Mouse (Mus musculus) MEL (cell line): ENCODE data around the gene Cdk4. TPM values are rescaled to one million over a fixed set of nuclear protein-coding genes. Genes with fewer than 3 reads are reported as not detected.

Experiments used
- DNase-seq: peaks from one replicate; pipeline ENCODE4 v3.0.0; 2011; ENCODE audit warnings: low read depth, low spot score
- H3K27ac ChIP-seq: 2 replicates; pipeline ENCODE4 v1.5.1; 2012; ENCODE audit warnings: low read depth, mild to moderate bottlenecking, control low read depth, low read length, moderate library complexity; ENCODE audit not compliant: control insufficient read depth
- H3K27me3 ChIP-seq, 2 experiments: fragments of 150-350 bp in 1 of 2; sonication (generic) in 1 of 2; 2 replicates each; pipeline ENCODE4 v1.6.1; 2012; ENCODE audit warnings: low read length in 2 of 2, mild to moderate bottlenecking in 2 of 2, improper control_type of control experiment in 1 of 2, moderate library complexity in 1 of 2; ENCODE audit not compliant: insufficient read depth in 2 of 2, control insufficient read depth in 1 of 2
- H3K36me3 ChIP-seq, 2 experiments: 2 replicates each; pipeline ENCODE4 v1.6.1; 2012 to 2014; ENCODE audit warnings: low read length in 2 of 2, improper control_type of control experiment in 1 of 2, inconsistent platforms in 1 of 2, mild to moderate bottlenecking in 1 of 2; ENCODE audit not compliant: insufficient read depth in 2 of 2, control insufficient read depth in 1 of 2
- H3K4me1 ChIP-seq, 2 experiments: fragments of 150-350 bp in 1 of 2; sonication (generic) in 1 of 2; 2 replicates each; pipeline ENCODE4 v1.6.1; 2012; ENCODE audit warnings: low read length in 2 of 2, improper control_type of control experiment in 1 of 2, mild to moderate bottlenecking in 1 of 2; ENCODE audit not compliant: insufficient read depth in 2 of 2, control insufficient read depth in 1 of 2
- H3K4me3 ChIP-seq, 2 experiments: fragments of 150-350 bp in 1 of 2; sonication (generic) in 1 of 2; 2 replicates each; pipeline ENCODE4 v1.5.1; 2012; ENCODE audit warnings: low read depth in 2 of 2, low read length in 2 of 2, mild to moderate bottlenecking in 2 of 2, moderate library complexity in 2 of 2, control low read depth in 1 of 2, improper control_type of control experiment in 1 of 2; ENCODE audit not compliant: control insufficient read depth in 1 of 2, insufficient read depth in 1 of 2
- H3K79me2 ChIP-seq: 2 replicates; pipeline ENCODE4 v1.6.1; 2012; ENCODE audit warnings: mild to moderate bottlenecking, low read length, moderate library complexity; ENCODE audit not compliant: control insufficient read depth, poor library complexity, insufficient read depth
- H3K9ac ChIP-seq: 2 replicates; pipeline ENCODE4 v1.6.1; 2012; ENCODE audit warnings: low read depth, mild to moderate bottlenecking, control low read depth, low read length, moderate library complexity; ENCODE audit not compliant: control insufficient read depth, poor library complexity, severe bottlenecking
- H3K9me3 ChIP-seq: fragments of 150-350 bp; sonication (generic); replicated peaks from 2 replicates; pipeline ENCODE4 v1.6.1; 2012; ENCODE audit warnings: mild to moderate bottlenecking, low read length, improper control_type of control experiment, moderate library complexity; ENCODE audit not compliant: insufficient read depth
- BHLHE40 ChIP-seq: IDR thresholded peaks from 2 replicates; pipeline ENCODE4 v1.6.1; 2012; ENCODE audit warnings: low read depth, mild to moderate bottlenecking, inconsistent platforms, low read length, improper control_type of control experiment, borderline replicate concordance
- CHD1 ChIP-seq: IDR thresholded peaks from 2 replicates; pipeline ENCODE4 v1.6.1; 2012; ENCODE audit warnings: low read depth, mild to moderate bottlenecking, inconsistent platforms, low read length, improper control_type of control experiment
- CHD2 ChIP-seq: IDR thresholded peaks from 2 replicates; pipeline ENCODE4 v1.6.1; 2011; ENCODE audit warnings: low read length, improper control_type of control experiment
- CTCF ChIP-seq, 3 experiments: IDR thresholded peaks in 2 of 3; conservative IDR thresholded peaks in 1 of 3; 2 replicates each; pipeline ENCODE4 v1.5.1; 2011 to 2012; ENCODE audit warnings: low read length in 3 of 3, low read depth in 2 of 3, mild to moderate bottlenecking in 2 of 3, improper control_type of control experiment in 1 of 3, inconsistent platforms in 1 of 3, mixed read lengths in 1 of 3, moderate library complexity in 1 of 3; ENCODE audit not compliant: control insufficient read depth in 1 of 3, insufficient read depth in 1 of 3, poor library complexity in 1 of 3, severe bottlenecking in 1 of 3
- E2F4 ChIP-seq: IDR thresholded peaks from 2 replicates; pipeline ENCODE4 v1.6.1; 2011; ENCODE audit warnings: low read depth, low read length, improper control_type of control experiment, borderline replicate concordance
- EP300 ChIP-seq, 2 experiments: IDR thresholded peaks; 2 replicates each; pipeline ENCODE4 v1.6.1; 2011; ENCODE audit warnings: improper control_type of control experiment in 2 of 2, low read length in 2 of 2, low read depth in 1 of 2, mild to moderate bottlenecking in 1 of 2
- ETS1 ChIP-seq: IDR thresholded peaks from 2 replicates; pipeline ENCODE4 v1.6.1; 2012; ENCODE audit warnings: low read depth, mild to moderate bottlenecking, inconsistent platforms, low read length, improper control_type of control experiment, moderate library complexity
- HCFC1 ChIP-seq: IDR thresholded peaks from 2 replicates; pipeline ENCODE4 v1.6.1; 2012; ENCODE audit warnings: low read depth, mild to moderate bottlenecking, inconsistent platforms, low read length, improper control_type of control experiment, moderate library complexity
- KAT2A ChIP-seq: conservative IDR thresholded peaks from 2 replicates; pipeline ENCODE4 v1.6.1; 2012; ENCODE audit warnings: low read depth, low read length, improper control_type of control experiment, inconsistent platforms
- MAX ChIP-seq: IDR thresholded peaks from 2 replicates; pipeline ENCODE4 v1.6.1; 2011; ENCODE audit warnings: low read length, improper control_type of control experiment
- MAZ ChIP-seq: IDR thresholded peaks from 2 replicates; pipeline ENCODE4 v1.6.1; 2012; ENCODE audit warnings: low read depth, mild to moderate bottlenecking, inconsistent platforms, low read length, improper control_type of control experiment
- MEF2A ChIP-seq: IDR thresholded peaks from 2 replicates; pipeline ENCODE4 v1.6.1; 2014; ENCODE audit warnings: low read depth, mild to moderate bottlenecking, inconsistent platforms, low read length, improper control_type of control experiment; ENCODE audit not compliant: poor library complexity, insufficient replicate concordance, severe bottlenecking; ENCODE audit errors: extremely low read depth
- MXI1 ChIP-seq: IDR thresholded peaks from 2 replicates; pipeline ENCODE4 v1.6.1; 2011; ENCODE audit warnings: mild to moderate bottlenecking, low read depth, low read length, improper control_type of control experiment
- MYB ChIP-seq: IDR thresholded peaks from 2 replicates; pipeline ENCODE4 v1.6.1; 2011; ENCODE audit warnings: mild to moderate bottlenecking, low read depth, low read length, improper control_type of control experiment
- NELFE ChIP-seq: IDR thresholded peaks from 2 replicates; pipeline ENCODE4 v1.6.1; 2011; ENCODE audit warnings: low read depth, low read length, improper control_type of control experiment
- NRF1 ChIP-seq: IDR thresholded peaks from 2 replicates; pipeline ENCODE4 v1.6.1; 2014; ENCODE audit warnings: low read depth, mild to moderate bottlenecking, inconsistent platforms, low read length, improper control_type of control experiment, moderate library complexity; ENCODE audit not compliant: poor library complexity, insufficient read depth, severe bottlenecking
- POLR2A ChIP-seq, 2 experiments: IDR thresholded peaks; 2 replicates each; pipeline ENCODE4 v1.6.1; 2011 to 2012; ENCODE audit warnings: low read length in 2 of 2, mild to moderate bottlenecking in 2 of 2, control low read depth in 1 of 2, improper control_type of control experiment in 1 of 2, low read depth in 1 of 2, moderate library complexity in 1 of 2; ENCODE audit not compliant: control insufficient read depth in 1 of 2, insufficient read depth in 1 of 2, poor library complexity in 1 of 2
- POLR2AphosphoS5 ChIP-seq: IDR thresholded peaks from 2 replicates; pipeline ENCODE4 v1.6.1; 2012; ENCODE audit warnings: low read depth, borderline replicate concordance, mild to moderate bottlenecking, inconsistent platforms, low read length, moderate library complexity, mixed read lengths
- RAD21 ChIP-seq: IDR thresholded peaks from 2 replicates; pipeline ENCODE4 v1.6.1; 2011; ENCODE audit warnings: mild to moderate bottlenecking, low read depth, low read length, improper control_type of control experiment
- RCOR1 ChIP-seq: IDR thresholded peaks from 2 replicates; pipeline ENCODE4 v1.6.1; 2012; ENCODE audit warnings: low read depth, mild to moderate bottlenecking, inconsistent platforms, low read length, improper control_type of control experiment
- SIN3A ChIP-seq: IDR thresholded peaks from 2 replicates; pipeline ENCODE4 v1.6.1; 2012; ENCODE audit warnings: low read length, improper control_type of control experiment, inconsistent platforms
- TAL1 ChIP-seq: IDR thresholded peaks from 2 replicates; pipeline ENCODE4 v1.6.1; 2012; ENCODE audit warnings: mild to moderate bottlenecking, inconsistent platforms, low read length, moderate library complexity, mixed read lengths
- TCF12 ChIP-seq: IDR thresholded peaks from 2 replicates; pipeline ENCODE4 v1.6.1; 2014; ENCODE audit warnings: low read depth, mild to moderate bottlenecking, inconsistent platforms, low read length, improper control_type of control experiment, moderate library complexity
- ZC3H11A ChIP-seq: IDR thresholded peaks from 2 replicates; pipeline ENCODE4 v1.6.1; 2012; ENCODE audit warnings: low read depth, mild to moderate bottlenecking, inconsistent platforms, low read length, improper control_type of control experiment
- ZKSCAN1 ChIP-seq: IDR thresholded peaks from 2 replicates; pipeline ENCODE4 v1.6.1; 2012; ENCODE audit warnings: low read depth, mild to moderate bottlenecking, inconsistent platforms, low read length, improper control_type of control experiment, moderate library complexity
- ZNF384 ChIP-seq: IDR thresholded peaks from 2 replicates; pipeline ENCODE4 v1.6.1; 2012; ENCODE audit warnings: low read depth, mild to moderate bottlenecking, inconsistent platforms, low read length, improper control_type of control experiment
- polyA plus RNA-seq, 2 experiments: library from polyadenylated mRNA; stranded (reverse) in 1 of 2; unstranded in 1 of 2; fragments of >175 nt in 1 of 2; fragments of >200 nt in 1 of 2; gene quantifications; 2 replicates each; pipeline versions ENCODE4 v1.2.1 to v1.2.4; 2012; ENCODE audit warnings: low replicate concordance in 2 of 2, low read depth in 1 of 2; ENCODE audit not compliant: insufficient read length in 2 of 2, insufficient read depth in 1 of 2, missing spikeins in 1 of 2
- total RNA-seq: library from RNA; depleted of rRNA; stranded (reverse); fragments of 300-350 nt; gene quantifications from 2 replicates; pipeline ENCODE4 v1.2.3, GENCODE M21; 2012

The Cdk4 gene
- total and polyA plus RNA-seq, 3 experiments: 443 to 1,325 (median 843) TPM

DNA sequence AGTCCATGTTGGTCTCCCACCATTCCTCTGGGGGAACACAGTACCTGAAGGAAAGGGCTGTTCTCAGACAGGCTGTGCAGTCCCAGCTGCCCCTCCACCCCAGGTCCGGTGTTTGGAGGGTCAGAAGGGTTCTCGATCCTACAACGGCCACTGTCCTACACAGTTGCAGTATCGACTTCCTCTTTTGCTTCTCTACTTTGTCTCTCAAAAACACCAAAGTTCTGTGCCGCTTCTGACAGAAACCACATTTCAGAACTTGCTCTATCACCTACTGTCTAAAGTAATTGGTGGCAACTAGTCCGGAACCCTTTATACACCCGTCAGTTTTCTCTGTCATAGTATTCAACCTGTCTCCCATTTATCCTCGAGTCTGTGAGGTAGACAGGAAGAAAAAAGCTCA, 7.9 kb upstream of the Cdk4 start:
- no peaks in the 10 kb centered on the region for H3K27me3 ChIP-seq
- H3K9ac ChIP-seq: no peak overlapping the region
- peaks cover 0 to 7% of the 10 kb centered on the region in 2 experiments; a peak in 2 of 4 replicates for H3K36me3 ChIP-seq
- H3K4me3 ChIP-seq: no peak overlapping the region
- H3K9me3 ChIP-seq: no peaks in the 10 kb centered on the region
- H3K27ac ChIP-seq: no peak overlapping the region
- TF ChIP-seq CHD2: no peak
- TF ChIP-seq TCF12: no peak
- no peak for TF ChIP-seq E2F4
- no peak for TF ChIP-seq RCOR1
- no peak for TF ChIP-seq MEF2A
- no peak for TF ChIP-seq RAD21
- TF ChIP-seq CHD1: no peak
- TF ChIP-seq POLR2AphosphoS5: no peak
- TF ChIP-seq POLR2A (IDR thresholded peaks at IDR 0.05; ENCODE audit: control insufficient read depth in 1 of 2, insufficient read depth in 1 of 2, low read depth in 1 of 2, low read length in 2 of 2, poor library complexity in 1 of 2): no peak
- no peak for TF ChIP-seq CTCF (IDR thresholded peaks at IDR 0.05 in 2 of 3, conservative IDR thresholded peaks at IDR 0.05 in 1 of 3; ENCODE audit: control insufficient read depth in 1 of 3, insufficient read depth in 1 of 3, low read depth in 2 of 3, low read length in 3 of 3, poor library complexity in 1 of 3, severe bottlenecking in 1 of 3)
- no peak for TF ChIP-seq ZC3H11A
- no peak for TF ChIP-seq TAL1
- TF ChIP-seq MAX: no peak
- TF ChIP-seq SIN3A: no peak
- TF ChIP-seq, all 39 proteins: peak for 0
- DNase-seq: no peak
- H3K4me1 ChIP-seq: peaks cover 2 to 11% of the 10 kb centered on the region in 2 experiments
- H3K79me2 ChIP-seq: no peaks in the 10 kb centered on the region; the same call in 1 of the 2 replicates

DNA sequence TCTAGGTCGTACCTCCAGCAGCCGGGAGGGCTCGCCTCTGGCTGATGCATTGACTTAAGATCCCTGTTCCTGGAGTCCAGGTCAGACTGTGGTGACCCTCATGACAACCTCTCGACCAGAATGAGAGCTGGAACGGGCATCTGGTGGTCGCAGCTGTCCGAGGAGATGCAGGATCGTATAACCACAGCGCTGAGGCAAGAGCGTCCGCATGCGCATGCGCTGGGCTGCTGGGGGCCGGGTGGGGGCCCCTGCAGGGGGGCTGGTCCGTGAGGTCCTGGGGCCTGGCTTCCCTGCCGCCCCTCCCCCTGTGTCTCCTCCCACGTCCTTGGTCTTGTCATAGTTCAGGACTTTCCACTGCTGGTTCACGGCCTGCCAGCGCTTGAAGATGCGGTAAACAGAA, 6.8 kb upstream of the Cdk4 start:
- Histone ChIP-seq H3K36me3 (peaks cover 0 to 2% of the 10 kb centered on the region in 2 experiments; a peak in 1 of 4 replicates), H3K79me2 (no peaks in the 10 kb centered on the region; the same call in 1 of the 2 replicates), H3K9ac (no peak overlapping the region), H3K4me1 (peaks cover 0 to 7% of the 10 kb centered on the region in 2 experiments; a peak in 1 of 4 replicates)
- TF ChIP-seq MXI1 (no peak), RCOR1 (no peak), ZKSCAN1 (no peak), MAZ (no peak), CHD2 (no peak), TAL1 (no peak), CTCF (IDR thresholded peaks at IDR 0.05 in 2 of 3, conservative IDR thresholded peaks at IDR 0.05 in 1 of 3; ENCODE audit: control insufficient read depth in 1 of 3, insufficient read depth in 1 of 3, low read depth in 2 of 3, low read length in 3 of 3, poor library complexity in 1 of 3, severe bottlenecking in 1 of 3) (no peak), MEF2A (no peak), ZNF384 (no peak), ETS1 (no peak), EP300 (IDR thresholded peaks at IDR 0.05; ENCODE audit: low read depth in 1 of 2, low read length in 2 of 2) (no peak), MYB (no peak), MAX (no peak), NELFE (no peak), BHLHE40 (no peak), E2F4 (no peak), NRF1 (no peak), SIN3A (no peak), KAT2A (no peak), HCFC1 (no peak)
- TF ChIP-seq, all 39 proteins: peak for 0
- no peak for DNase-seq
- Histone ChIP-seq H3K27ac (no peak overlapping the region), H3K9me3 (no peaks in the 10 kb centered on the region), H3K27me3 (no peaks in the 10 kb centered on the region), H3K4me3 (no peak overlapping the region)
